Mouse (Mus musculus): ENCODE data around the gene Nanos2. TPM values are rescaled to one million over a fixed set of nuclear protein-coding genes. Genes with fewer than 3 reads are reported as not detected.

Gene Nanos2
- not detected for polyA plus RNA-seq (2014; fragmentation: Illumina TruSeq; extraction: RNeasy Lipid Tissue Mini Kit (QIAGEN cat#74804); ENCODE audit: low read depth, low replicate concordance)

GRCm38 (mm10) chr7:18987100-18987499, at the start of gene Nanos2:
Gene Nanos2 (plus strand): TSS chr7:18987400.

GRCm38 (mm10) chr7:18990601-18991295, 3.5 kb downstream of the Nanos2 start, which contains the start of gene Mypop:
Gene Mypop (plus strand): TSS chr7:18991245.

GRCm38 (mm10) chr7:19003902-19004630, 16.9 kb downstream of the Nanos2 start, which contains the start of gene Irf2bp1:
Gene Irf2bp1 (plus strand): TSS chr7:19004044.

GRCm38 (mm10) chr7:19023357-19023814, 36.2 kb downstream of the Nanos2 start, which contains the start of gene Foxa3:
Gene Foxa3 (minus strand): TSS chr7:19023538.

GRCm38 (mm10) chr7:19024096-19024506, 36.9 kb downstream of the Nanos2 start, which contains the start of gene Sympk:
Gene Sympk (plus strand): TSS chr7:19024377.

Other genes with a start within 250 kb of the Nanos2 start
- gene Psg19, start 188.9 kb upstream of the Nanos2 start, polyA plus RNA-seq (2014; fragmentation: Illumina TruSeq; extraction: RNeasy Lipid Tissue Mini Kit (QIAGEN cat#74804); ENCODE audit: low read depth, low replicate concordance): not detected
- gene Psg17, start 165.8 kb upstream of the Nanos2 start, polyA plus RNA-seq (2014; fragmentation: Illumina TruSeq; extraction: RNeasy Lipid Tissue Mini Kit (QIAGEN cat#74804); ENCODE audit: low read depth, low replicate concordance): not detected
- 11.0 TPM for gene Mill2, start 147.4 kb upstream of the Nanos2 start, polyA plus RNA-seq (2014; fragmentation: Illumina TruSeq; extraction: RNeasy Lipid Tissue Mini Kit (QIAGEN cat#74804); ENCODE audit: low read depth, low replicate concordance)
- 3.0 TPM for gene Pglyrp1, start 116.1 kb upstream of the Nanos2 start, polyA plus RNA-seq (2014; fragmentation: Illumina TruSeq; extraction: RNeasy Lipid Tissue Mini Kit (QIAGEN cat#74804); ENCODE audit: low read depth, low replicate concordance)
- gene Ccdc61, start 77.0 kb upstream of the Nanos2 start, polyA plus RNA-seq (2014; fragmentation: Illumina TruSeq; extraction: RNeasy Lipid Tissue Mini Kit (QIAGEN cat#74804); ENCODE audit: low read depth, low replicate concordance): 12.3 TPM
- gene Nova2, start 61.5 kb upstream of the Nanos2 start, polyA plus RNA-seq (2014; fragmentation: Illumina TruSeq; extraction: RNeasy Lipid Tissue Mini Kit (QIAGEN cat#74804); ENCODE audit: low read depth, low replicate concordance): 2.7 TPM
- 4.2 TPM for gene Mypop, start 3.8 kb downstream of the Nanos2 start, polyA plus RNA-seq (2014; fragmentation: Illumina TruSeq; extraction: RNeasy Lipid Tissue Mini Kit (QIAGEN cat#74804); ENCODE audit: low read depth, low replicate concordance)
- gene Irf2bp1, start 16.6 kb downstream of the Nanos2 start, polyA plus RNA-seq (2014; fragmentation: Illumina TruSeq; extraction: RNeasy Lipid Tissue Mini Kit (QIAGEN cat#74804); ENCODE audit: low read depth, low replicate concordance): 17.3 TPM
- gene Foxa3, start 36.1 kb downstream of the Nanos2 start, polyA plus RNA-seq (2014; fragmentation: Illumina TruSeq; extraction: RNeasy Lipid Tissue Mini Kit (QIAGEN cat#74804); ENCODE audit: low read depth, low replicate concordance): not detected
- 63.7 TPM for gene Sympk, start 37.0 kb downstream of the Nanos2 start, polyA plus RNA-seq (2014; fragmentation: Illumina TruSeq; extraction: RNeasy Lipid Tissue Mini Kit (QIAGEN cat#74804); ENCODE audit: low read depth, low replicate concordance)
- gene Rsph6a, start 67.3 kb downstream of the Nanos2 start, polyA plus RNA-seq (2014; fragmentation: Illumina TruSeq; extraction: RNeasy Lipid Tissue Mini Kit (QIAGEN cat#74804); ENCODE audit: low read depth, low replicate concordance): 4.0 TPM
- 28.5 TPM for gene Dmwd, start 88.8 kb downstream of the Nanos2 start, polyA plus RNA-seq (2014; fragmentation: Illumina TruSeq; extraction: RNeasy Lipid Tissue Mini Kit (QIAGEN cat#74804); ENCODE audit: low read depth, low replicate concordance)
- gene Dmpk, start 96.4 kb downstream of the Nanos2 start, polyA plus RNA-seq (2014; fragmentation: Illumina TruSeq; extraction: RNeasy Lipid Tissue Mini Kit (QIAGEN cat#74804); ENCODE audit: low read depth, low replicate concordance): 65.1 TPM
- gene Six5, start 107.2 kb downstream of the Nanos2 start, polyA plus RNA-seq (2014; fragmentation: Illumina TruSeq; extraction: RNeasy Lipid Tissue Mini Kit (QIAGEN cat#74804); ENCODE audit: low read depth, low replicate concordance): 13.5 TPM
- 0.34 TPM for gene Gm4969, start 131.0 kb downstream of the Nanos2 start, polyA plus RNA-seq (2014; fragmentation: Illumina TruSeq; extraction: RNeasy Lipid Tissue Mini Kit (QIAGEN cat#74804); ENCODE audit: low read depth, low replicate concordance)
- 6.5 TPM for gene Fbxo46, start 132.5 kb downstream of the Nanos2 start, polyA plus RNA-seq (2014; fragmentation: Illumina TruSeq; extraction: RNeasy Lipid Tissue Mini Kit (QIAGEN cat#74804); ENCODE audit: low read depth, low replicate concordance)
- gene Qpctl, start 161.9 kb downstream of the Nanos2 start, polyA plus RNA-seq (2014; fragmentation: Illumina TruSeq; extraction: RNeasy Lipid Tissue Mini Kit (QIAGEN cat#74804); ENCODE audit: low read depth, low replicate concordance): 16.3 TPM
- gene Snrpd2, start 162.3 kb downstream of the Nanos2 start, polyA plus RNA-seq (2014; fragmentation: Illumina TruSeq; extraction: RNeasy Lipid Tissue Mini Kit (QIAGEN cat#74804); ENCODE audit: low read depth, low replicate concordance): 49.7 TPM
- gene Gipr, start 178.7 kb downstream of the Nanos2 start, polyA plus RNA-seq (2014; fragmentation: Illumina TruSeq; extraction: RNeasy Lipid Tissue Mini Kit (QIAGEN cat#74804); ENCODE audit: low read depth, low replicate concordance): 3.2 TPM
- 43.2 TPM for gene Eml2, start 189.0 kb downstream of the Nanos2 start, polyA plus RNA-seq (2014; fragmentation: Illumina TruSeq; extraction: RNeasy Lipid Tissue Mini Kit (QIAGEN cat#74804); ENCODE audit: low read depth, low replicate concordance)
- gene Gpr4, start 225.1 kb downstream of the Nanos2 start, polyA plus RNA-seq (2014; fragmentation: Illumina TruSeq; extraction: RNeasy Lipid Tissue Mini Kit (QIAGEN cat#74804); ENCODE audit: low read depth, low replicate concordance): 5.1 TPM
- 23.6 TPM for gene Opa3, start 240.9 kb downstream of the Nanos2 start, polyA plus RNA-seq (2014; fragmentation: Illumina TruSeq; extraction: RNeasy Lipid Tissue Mini Kit (QIAGEN cat#74804); ENCODE audit: low read depth, low replicate concordance)

All from adipose tissue, adult 10 weeks (tissue).